Mouse (Mus musculus): ENCODE results near the gene BC025920. TPM values are rescaled to one million over a fixed set of nuclear protein-coding genes. Genes with fewer than 3 reads are reported as not detected.
A peak's percentile ranks its signal among the peaks of the same experiment; 100 is the strongest.
"Not testable (repeated sequence)": the region's sequence is repeated elsewhere in the genome, so short reads cannot be mapped to it uniquely, and the experiment has no call there.

The BC025920 gene
- polyA plus RNA-seq, 1 experiment from 2014 or later = 0.89 TPM

DNA sequence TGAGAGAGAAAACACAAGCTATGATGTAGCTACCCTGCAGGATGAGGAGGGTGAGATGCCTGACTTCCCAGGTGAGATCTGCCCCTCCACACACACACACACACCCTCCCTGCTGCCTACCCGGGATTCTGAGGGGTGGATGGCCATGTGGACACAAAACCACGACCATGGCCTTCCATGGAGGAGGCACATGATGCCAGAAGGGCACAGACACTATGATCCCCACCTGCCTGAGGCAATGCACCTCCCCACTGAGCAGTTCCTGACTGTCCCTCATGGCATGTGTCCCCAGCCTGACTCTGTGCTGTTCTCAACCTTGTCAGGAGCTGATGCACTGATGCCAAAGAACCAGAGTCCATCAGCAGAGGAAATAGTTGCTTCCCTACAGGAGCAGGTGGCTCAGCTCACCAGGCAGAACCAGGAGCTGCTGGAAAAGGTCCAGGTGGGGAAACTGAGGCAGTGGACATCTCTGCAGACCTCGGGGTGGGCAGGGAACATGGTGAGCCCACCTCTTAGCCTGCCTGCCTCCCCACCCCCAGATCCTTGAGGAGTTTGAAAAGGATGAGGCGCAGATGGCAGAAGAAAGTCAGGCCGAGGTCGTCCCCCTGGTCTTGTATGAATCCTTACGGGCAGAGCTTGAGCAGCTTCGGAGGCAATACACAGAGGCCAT lies 36.0 kb downstream of the BC025920 start:
- Histone ChIP-seq H3K9me3 (ENCODE audit: control insufficient read depth, low read length) (no peaks in the 10 kb centered on the region), H3K27ac (ENCODE audit: low read depth, low read length) (no peak overlapping the region), H3K36me3 (ENCODE audit: control insufficient read depth, insufficient read depth, low read length) (no peaks in the 10 kb centered on the region), H3K27me3 (ENCODE audit: control insufficient read depth, insufficient read depth, low read length) (no peaks in the 10 kb centered on the region), H3K4me1 (ENCODE audit: control insufficient read depth, insufficient read depth, low read length) (peaks cover 9% of the 10 kb centered on the region), H3K4me2 (peak overlapping the region; percentile 79; the same call in 1 of the 2 replicates), H3K9ac (ENCODE audit: low read length) (peak overlapping the region; percentile 25; the same call in 1 of the 2 replicates), H3K4me3 (ENCODE audit: low read depth, low read length) (peak overlapping the region; percentile 64; the same call in 1 of the 2 replicates)
- ATAC-seq (ENCODE audit: low FRiP score) = no peak
- no peak for DNase-seq (ENCODE audit: low spot score, missing footprints)
- 78% methylated on average over 8 of the region's 8 CpGs for WGBS

- WGBS = 21% methylated on average over 24 of the region's 24 CpGs
- Histone ChIP-seq H3K36me3 (ENCODE audit: control insufficient read depth, insufficient read depth, low read length) (no peaks in the 10 kb centered on the region), H3K4me3 (ENCODE audit: low read depth, low read length) (peak overlapping the region; percentile 64), H3K4me2 (peak overlapping the region; percentile 79), H3K4me1 (ENCODE audit: control insufficient read depth, insufficient read depth, low read length) (peaks cover 9% of the 10 kb centered on the region), H3K9ac (ENCODE audit: low read length) (peak overlapping the region; percentile 88), H3K27ac (ENCODE audit: low read depth, low read length) (peak overlapping the region; percentile 91), H3K27me3 (ENCODE audit: control insufficient read depth, insufficient read depth, low read length) (no peaks in the 10 kb centered on the region), H3K9me3 (ENCODE audit: control insufficient read depth, low read length) (no peaks in the 10 kb centered on the region)
- ATAC-seq (ENCODE audit: low FRiP score) = no peak
- no peak for DNase-seq (ENCODE audit: low spot score, missing footprints)
These were observed 36.8 kb downstream of the BC025920 start for GRCm38 (mm10) chr10:81642648-81643448.

DNA sequence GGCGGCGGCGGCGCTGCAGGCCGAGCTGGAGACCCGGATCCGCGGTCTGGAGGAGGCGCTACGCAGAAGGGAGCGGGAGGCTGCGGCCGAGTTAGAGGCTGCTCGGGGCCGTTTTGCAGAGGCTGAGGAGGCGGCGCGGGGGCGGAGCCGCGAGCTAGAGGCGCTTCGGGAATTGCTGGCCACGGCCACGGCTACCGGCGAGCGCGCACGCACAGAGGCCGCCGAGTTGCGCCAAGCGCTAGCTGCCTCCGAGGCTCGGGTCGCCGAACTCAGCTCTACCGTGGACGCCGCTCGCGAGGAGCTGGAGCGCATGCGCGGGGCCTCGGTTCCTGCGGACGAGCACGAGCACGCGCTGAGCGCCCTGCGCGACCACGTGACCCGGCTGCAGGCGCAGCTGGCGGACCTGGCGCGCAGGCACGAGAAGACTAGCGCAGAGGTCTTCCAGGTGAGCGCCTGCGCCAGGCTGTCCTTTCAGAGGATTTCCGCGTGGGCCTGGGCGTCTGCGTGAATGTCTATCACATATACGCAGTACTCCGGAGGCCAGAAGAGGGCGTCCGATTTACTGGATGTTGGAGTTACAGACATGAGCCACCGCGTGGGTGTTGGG lies 37.5 kb downstream of the BC025920 start:
- Histone ChIP-seq H3K36me3 (ENCODE audit: control insufficient read depth, insufficient read depth, low read length) (no peaks in the 10 kb centered on the region), H3K27ac (ENCODE audit: low read depth, low read length) (peak overlapping the region; percentile 91), H3K9ac (ENCODE audit: low read length) (peak overlapping the region; percentile 88), H3K9me3 (ENCODE audit: control insufficient read depth, low read length) (no peaks in the 10 kb centered on the region), H3K4me1 (ENCODE audit: control insufficient read depth, insufficient read depth, low read length) (peaks cover 9% of the 10 kb centered on the region), H3K4me2 (peak overlapping the region; percentile 79), H3K4me3 (ENCODE audit: low read depth, low read length) (peak overlapping the region; percentile 64), H3K27me3 (ENCODE audit: control insufficient read depth, insufficient read depth, low read length) (no peaks in the 10 kb centered on the region)
- WGBS = under 1% methylated on average over 69 of the region's 75 CpGs
- peak; percentile 99 for DNase-seq (ENCODE audit: low spot score, missing footprints)
- ATAC-seq (ENCODE audit: low FRiP score) = peak; percentile 91

- H3K4me1 ChIP-seq (ENCODE audit: control insufficient read depth, insufficient read depth, low read length) = peaks cover 9% of the 10 kb centered on the region
- peak overlapping the region; percentile 79 for H3K4me2 ChIP-seq
- WGBS = 64% methylated on average over 2 of the region's 2 CpGs
- H3K27me3 ChIP-seq (ENCODE audit: control insufficient read depth, insufficient read depth, low read length) = no peaks in the 10 kb centered on the region
- ATAC-seq (ENCODE audit: low FRiP score) = peak; percentile 13
- no peaks in the 10 kb centered on the region for H3K36me3 ChIP-seq (ENCODE audit: control insufficient read depth, insufficient read depth, low read length)
- peak overlapping the region; percentile 64 for H3K4me3 ChIP-seq (ENCODE audit: low read depth, low read length)
- DNase-seq (ENCODE audit: low spot score, missing footprints) = peak; percentile 87
- H3K27ac ChIP-seq (ENCODE audit: low read depth, low read length) = peak overlapping the region; percentile 91
- H3K9ac ChIP-seq (ENCODE audit: low read length) = peak overlapping the region; percentile 88
- no peaks in the 10 kb centered on the region for H3K9me3 ChIP-seq (ENCODE audit: control insufficient read depth, low read length)
These were observed 38.1 kb downstream of the BC025920 start for GRCm38 (mm10) chr10:81644162-81644561.

- Histone ChIP-seq H3K4me2 (no peak overlapping the region), H3K4me3 (ENCODE audit: low read depth, low read length) (no peak overlapping the region)
- WGBS = 90% methylated on average over 18 of the region's 18 CpGs
These were observed 38.6 kb downstream of the BC025920 start for GRCm38 (mm10) chr10:81644716-81645115.

DNA sequence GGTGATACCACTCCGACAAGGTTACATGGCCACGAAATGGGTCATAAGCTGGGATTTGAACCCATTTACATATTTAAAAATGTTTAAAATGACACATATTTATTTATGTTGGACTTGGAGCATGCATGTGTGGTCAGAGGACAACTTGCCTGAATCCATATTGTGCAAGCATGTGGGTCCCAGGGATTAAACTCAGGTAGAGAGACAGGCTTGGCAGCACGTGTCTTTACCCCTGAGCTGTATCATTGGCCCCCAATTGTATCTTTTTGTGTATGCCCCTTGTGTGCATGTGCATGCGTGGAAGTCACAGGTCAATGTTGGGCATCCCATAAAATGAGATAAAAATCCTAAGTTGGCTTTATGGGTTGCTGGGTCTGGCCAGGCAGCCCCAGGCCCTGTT lies 39.3 kb downstream of the BC025920 start:
- peak; percentile 57 for DNase-seq (ENCODE audit: low spot score, missing footprints)
- Histone ChIP-seq H3K9ac (ENCODE audit: low read length) (no peak overlapping the region), H3K9me3 (ENCODE audit: control insufficient read depth, low read length) (no peaks in the 10 kb centered on the region), H3K4me1 (ENCODE audit: control insufficient read depth, insufficient read depth, low read length) (peaks cover 9% of the 10 kb centered on the region), H3K4me3 (ENCODE audit: low read depth, low read length) (no peak overlapping the region), H3K27ac (ENCODE audit: low read depth, low read length) (no peak overlapping the region), H3K27me3 (ENCODE audit: control insufficient read depth, insufficient read depth, low read length) (no peaks in the 10 kb centered on the region), H3K36me3 (ENCODE audit: control insufficient read depth, insufficient read depth, low read length) (no peaks in the 10 kb centered on the region), H3K4me2 (no peak overlapping the region)
- no peak for ATAC-seq (ENCODE audit: low FRiP score)
- 87% methylated on average over 4 of the region's 4 CpGs for WGBS

More at GRCm38 (mm10) chr10:81644716-81645115, 38.6 kb downstream of the BC025920 start:
- Histone ChIP-seq H3K9me3 (ENCODE audit: control insufficient read depth, low read length) (no peaks in the 10 kb centered on the region), H3K4me1 (ENCODE audit: control insufficient read depth, insufficient read depth, low read length) (peaks cover 9% of the 10 kb centered on the region), H3K36me3 (ENCODE audit: control insufficient read depth, insufficient read depth, low read length) (no peaks in the 10 kb centered on the region), H3K9ac (ENCODE audit: low read length) (no peak overlapping the region), H3K27me3 (ENCODE audit: control insufficient read depth, insufficient read depth, low read length) (no peaks in the 10 kb centered on the region), H3K27ac (ENCODE audit: low read depth, low read length) (no peak overlapping the region)
- peak; percentile 65 for DNase-seq (ENCODE audit: low spot score, missing footprints)
- no peak for ATAC-seq (ENCODE audit: low FRiP score)

DNA sequence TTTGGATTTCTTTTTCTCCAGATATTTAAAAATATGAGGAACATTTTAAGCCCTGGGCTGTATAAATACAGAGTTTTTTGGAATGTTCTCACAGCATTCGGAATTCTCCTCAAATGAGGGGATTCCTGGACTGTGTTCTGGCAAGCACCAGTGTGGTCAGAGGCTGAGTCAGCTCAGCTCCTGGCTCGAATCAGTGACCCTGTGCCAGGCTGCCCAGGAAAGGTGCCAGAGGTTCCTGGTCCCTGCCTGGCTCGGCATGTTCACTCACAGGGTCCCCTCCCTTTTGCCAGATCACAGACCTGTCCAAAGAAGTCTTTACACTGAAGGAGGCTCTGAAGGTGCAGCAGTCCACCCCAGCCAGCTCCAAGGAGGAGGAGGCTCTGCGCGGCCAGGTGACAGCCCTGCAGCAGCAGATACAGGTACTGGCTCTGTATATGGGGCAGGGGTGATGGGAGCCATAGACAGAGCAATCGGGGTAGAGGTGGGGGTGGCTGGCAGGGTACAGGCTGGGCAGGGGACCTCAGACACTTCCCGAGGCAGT lies 40.0 kb downstream of the BC025920 start:
- Histone ChIP-seq H3K4me2 (no peak overlapping the region), H3K27ac (ENCODE audit: low read depth, low read length) (no peak overlapping the region), H3K4me1 (ENCODE audit: control insufficient read depth, insufficient read depth, low read length) (peaks cover 9% of the 10 kb centered on the region), H3K36me3 (ENCODE audit: control insufficient read depth, insufficient read depth, low read length) (no peaks in the 10 kb centered on the region; the same call in 1 of the 2 replicates), H3K27me3 (ENCODE audit: control insufficient read depth, insufficient read depth, low read length) (no peaks in the 10 kb centered on the region), H3K9ac (ENCODE audit: low read length) (no peak overlapping the region), H3K4me3 (ENCODE audit: low read depth, low read length) (no peak overlapping the region), H3K9me3 (ENCODE audit: control insufficient read depth, low read length) (peaks cover 4% of the 10 kb centered on the region; the same call in 1 of the 2 replicates)
- DNase-seq (ENCODE audit: low spot score, missing footprints) = peak; percentile 23
- 81% methylated on average over 6 of the region's 7 CpGs for WGBS
- no peak for ATAC-seq (ENCODE audit: low FRiP score)

- H3K9me3 ChIP-seq (ENCODE audit: control insufficient read depth, low read length); H3K4me1 ChIP-seq (ENCODE audit: control insufficient read depth, insufficient read depth, low read length); H3K36me3 ChIP-seq (ENCODE audit: control insufficient read depth, insufficient read depth, low read length); H3K27me3 ChIP-seq (ENCODE audit: control insufficient read depth, insufficient read depth, low read length); H3K27ac ChIP-seq (ENCODE audit: low read depth, low read length): not testable (repeated sequence)
- DNase-seq (ENCODE audit: low spot score, missing footprints) = peak; percentile 99
- ATAC-seq (ENCODE audit: low FRiP score) = peak; percentile 97
- Histone ChIP-seq H3K4me2 (peak within 1 kb of the TSS; percentile 44), H3K9ac (ENCODE audit: low read length) (peak within 1 kb of the TSS; percentile 69), H3K4me3 (ENCODE audit: low read depth, low read length) (peak within 1 kb of the TSS; percentile 46)
- WGBS = 6% methylated on average over 32 of the region's 52 CpGs
These were observed 43.0 kb downstream of the BC025920 start, which contains the start of gene Gm10778 for GRCm38 (mm10) chr10:81648803-81649775. Gene Gm10778, plus strand, starts transcription at chr10:81649059.

Measured in midbrain, embryonic 11.5 days (tissue).